Mouse (Mus musculus): ENCODE measurements at regions not wholly inside any gene's neighbourhood (a gene's known extent, or its start where the extent isn't known, plus 50 kb on each side); places are given as distances from the start of the nearest gene placed in this dataset.

- no peak for TF ChIP-seq POLR2A (IDR thresholded peaks at IDR 0.05; ENCODE audit: borderline replicate concordance, extremely low read depth, insufficient read depth, insufficient read length, poor library complexity, severe bottlenecking)
- TF ChIP-seq CTCF (IDR thresholded peaks at IDR 0.05; ENCODE audit: borderline replicate concordance, extremely low read depth, insufficient read depth, insufficient read length): no peak
Measured at GRCm38 (mm10) chr3:60418652-60419051, 54.0 kb upstream of the Mbnl1 start.

Data from brain, embryonic 14.5 days (tissue).